Mouse (Mus musculus): ENCODE measurements around the gene Dnah8. TPM values are rescaled to one million over a fixed set of nuclear protein-coding genes. Genes with fewer than 3 reads are reported as not detected.

Gene Dnah8
- polyA plus RNA-seq, 1 experiment from 2014 or later = 2.0 TPM

DNA sequence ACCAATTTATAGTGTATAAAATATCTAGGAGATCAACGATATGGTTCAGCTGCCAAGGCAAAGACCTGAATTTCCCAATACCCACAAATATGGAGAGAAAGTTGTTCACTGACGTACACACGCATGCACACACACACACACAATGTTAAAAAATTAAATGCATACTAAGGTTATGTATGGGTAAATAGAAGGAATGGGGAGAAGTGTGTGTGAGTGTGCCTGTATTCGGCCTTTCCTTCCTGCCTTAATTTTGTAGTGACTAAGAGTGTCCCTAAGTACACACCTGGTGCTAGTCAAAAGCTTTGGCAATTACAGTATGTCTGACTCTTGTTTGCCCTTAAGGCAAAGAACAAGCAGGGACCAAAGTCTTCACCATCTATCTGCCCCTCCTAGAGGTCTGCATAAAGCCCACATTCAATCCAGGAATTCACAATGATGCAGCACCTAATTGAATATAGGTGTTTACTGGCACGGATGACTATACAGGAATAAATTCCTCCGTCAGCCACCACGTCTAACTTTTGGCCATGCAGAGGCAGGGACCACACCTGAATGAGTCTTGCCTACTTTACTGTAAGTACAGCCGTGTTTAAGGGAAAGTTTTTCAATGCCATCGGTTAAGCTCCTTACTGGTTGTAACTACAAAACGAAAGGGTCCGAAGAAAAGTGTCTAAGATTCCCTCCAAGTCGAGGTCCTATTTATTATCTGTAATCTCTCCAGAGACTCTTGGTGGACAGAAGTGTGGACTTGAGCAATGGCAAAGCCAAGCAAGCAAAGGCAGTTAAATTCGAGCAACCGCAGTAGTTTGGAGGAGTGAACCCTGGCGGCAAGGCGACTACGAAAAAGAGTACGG lies 12.7 kb upstream of the Dnah8 start:
- 21% methylated on average over 18 of the region's 18 CpGs for WGBS
- Histone ChIP-seq H3K4me2 (replicated peaks; ENCODE audit: low read depth, low read length) (peak overlapping the region; percentile 46), H3K9me3 (ENCODE audit: control insufficient read depth, low read depth, low read length) (no peaks in the 10 kb centered on the region), H3K27ac (ENCODE audit: low read length) (peak overlapping the region; percentile 77), H3K27me3 (ENCODE audit: control insufficient read depth, insufficient read depth, low read length) (no peaks in the 10 kb centered on the region), H3K4me1 (ENCODE audit: control insufficient read depth, insufficient read depth, low read length) (peaks cover 5% of the 10 kb centered on the region), H3K36me3 (ENCODE audit: control insufficient read depth, insufficient read depth, low read length) (0 out of 2 replicates have a peak, but pooled peaks cover 4% of the 10 kb centered on the region), H3K4me3 (ENCODE audit: low read depth, low read length) (peak overlapping the region; percentile 66), H3K9ac (replicated peaks; ENCODE audit: low read depth, low read length) (peak overlapping the region; percentile 77)
- ATAC-seq (ENCODE audit: insufficient number of reproducible peaks, insufficient read depth, low FRiP score, low read depth) = no peak

DNA sequence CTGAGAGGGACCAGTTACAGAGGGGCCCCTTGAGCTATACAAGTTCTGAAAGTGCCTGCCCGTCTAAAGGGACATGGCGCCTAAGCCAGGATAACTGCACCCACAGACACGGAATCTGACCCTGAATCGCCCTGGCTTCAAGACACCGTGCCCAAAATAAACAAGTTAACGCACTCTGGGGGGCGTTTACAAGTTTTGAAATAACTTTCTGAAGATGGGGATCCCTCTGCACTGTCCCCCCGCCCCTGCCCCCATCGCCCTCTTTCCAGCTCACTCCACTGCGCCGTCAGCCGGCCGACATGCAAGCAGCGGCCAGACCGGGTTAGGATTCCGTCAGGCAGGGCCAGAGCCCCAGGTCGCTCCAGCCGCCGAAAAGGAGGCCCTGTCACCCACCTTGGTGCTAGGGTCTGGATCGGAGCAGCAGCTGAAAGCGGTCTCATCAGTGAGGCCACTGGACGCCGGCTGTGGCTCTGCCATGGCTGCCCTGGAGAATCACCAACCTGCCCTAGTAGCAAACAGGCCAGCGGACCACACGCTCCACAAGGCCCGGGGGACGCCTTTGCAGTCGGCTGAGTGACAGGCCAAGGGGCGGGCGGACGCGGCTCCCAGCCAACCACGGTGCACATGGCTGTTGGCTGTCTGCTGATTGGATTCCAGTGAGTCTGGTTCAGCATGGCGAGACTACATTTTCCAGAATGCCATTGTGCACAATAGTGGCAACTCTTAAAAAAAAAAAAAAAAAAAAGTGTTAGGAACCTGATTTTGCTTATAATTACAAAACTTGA lies 11.9 kb upstream of the Dnah8 start:
- Histone ChIP-seq H3K27me3 (ENCODE audit: control insufficient read depth, insufficient read depth, low read length) (no peaks in the 10 kb centered on the region), H3K4me3 (ENCODE audit: low read depth, low read length) (peak overlapping the region; percentile 66), H3K4me2 (replicated peaks; ENCODE audit: low read depth, low read length) (peak overlapping the region; percentile 46), H3K4me1 (ENCODE audit: control insufficient read depth, insufficient read depth, low read length) (peaks cover 5% of the 10 kb centered on the region), H3K9me3 (ENCODE audit: control insufficient read depth, low read depth, low read length) (no peaks in the 10 kb centered on the region), H3K27ac (ENCODE audit: low read length) (peak overlapping the region; percentile 77), H3K9ac (replicated peaks; ENCODE audit: low read depth, low read length) (peak overlapping the region; percentile 77), H3K36me3 (ENCODE audit: control insufficient read depth, insufficient read depth, low read length) (0 out of 2 replicates have a peak, but pooled peaks cover 2% of the 10 kb centered on the region)
- WGBS = under 1% methylated on average over 34 of the region's 34 CpGs
- ATAC-seq (ENCODE audit: insufficient number of reproducible peaks, insufficient read depth, low FRiP score, low read depth) = peak; percentile 100

DNA sequence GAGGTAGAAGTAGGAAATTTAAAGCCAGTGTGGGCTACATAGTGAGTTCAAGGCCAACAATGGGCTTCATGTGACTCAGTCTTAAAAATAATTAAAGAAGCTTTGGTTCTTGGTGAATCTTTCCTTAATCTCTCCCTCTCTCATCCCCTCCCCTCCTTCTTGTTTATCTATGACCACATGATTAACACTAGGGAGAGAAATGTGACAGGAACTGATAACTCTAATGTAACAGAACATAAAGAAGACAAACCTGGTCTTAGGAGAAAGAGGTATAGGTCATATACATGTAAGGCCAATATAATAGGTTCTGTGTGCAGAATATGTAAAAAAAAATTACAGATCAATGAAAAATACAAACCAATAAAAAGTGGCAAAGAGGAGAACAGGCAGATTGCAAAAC lies 10.8 kb upstream of the Dnah8 start:
- Histone ChIP-seq H3K27ac (ENCODE audit: low read length) (no peak overlapping the region), H3K9me3 (ENCODE audit: control insufficient read depth, low read depth, low read length) (no peaks in the 10 kb centered on the region), H3K9ac (replicated peaks; ENCODE audit: low read depth, low read length) (no peak overlapping the region), H3K4me1 (ENCODE audit: control insufficient read depth, insufficient read depth, low read length) (peaks cover 5% of the 10 kb centered on the region), H3K36me3 (ENCODE audit: control insufficient read depth, insufficient read depth, low read length) (no peaks in the 10 kb centered on the region), H3K4me3 (ENCODE audit: low read depth, low read length) (no peak overlapping the region), H3K27me3 (ENCODE audit: control insufficient read depth, insufficient read depth, low read length) (no peaks in the 10 kb centered on the region), H3K4me2 (replicated peaks; ENCODE audit: low read depth, low read length) (no peak overlapping the region)
- no peak for ATAC-seq (ENCODE audit: insufficient number of reproducible peaks, insufficient read depth, low FRiP score, low read depth)

DNA sequence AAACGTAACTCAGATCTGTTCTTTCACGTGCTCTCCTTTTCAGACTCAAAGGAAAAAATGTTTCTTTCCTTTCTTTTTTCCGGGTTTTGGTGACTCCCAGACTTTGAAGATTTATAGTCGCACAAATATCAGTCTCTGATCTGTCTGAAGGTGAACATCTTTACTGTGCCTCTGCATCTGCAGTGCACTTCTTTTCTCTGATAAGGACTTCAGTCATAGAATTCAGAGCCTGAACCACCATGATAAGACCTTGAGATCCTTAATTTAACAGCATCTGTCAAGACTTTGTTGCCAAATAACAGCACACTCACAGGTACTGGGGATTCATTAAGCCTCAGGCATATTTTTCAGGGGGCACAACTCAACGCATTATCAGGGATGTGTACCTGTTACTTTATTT lies 8.0 kb upstream of the Dnah8 start:
- ATAC-seq (ENCODE audit: insufficient number of reproducible peaks, insufficient read depth, low FRiP score, low read depth) = no peak
- H3K36me3 ChIP-seq (ENCODE audit: control insufficient read depth, insufficient read depth, low read length) = no peaks in the 10 kb centered on the region
- H3K9ac ChIP-seq (replicated peaks; ENCODE audit: low read depth, low read length) = no peak overlapping the region
- H3K4me2 ChIP-seq (replicated peaks; ENCODE audit: low read depth, low read length) = no peak overlapping the region
- no peak overlapping the region for H3K27ac ChIP-seq (ENCODE audit: low read length)
- 89% methylated on average over 5 of the region's 5 CpGs for WGBS
- H3K4me1 ChIP-seq (ENCODE audit: control insufficient read depth, insufficient read depth, low read length) = peaks cover 3% of the 10 kb centered on the region
- no peaks in the 10 kb centered on the region for H3K9me3 ChIP-seq (ENCODE audit: control insufficient read depth, low read depth, low read length)
- H3K27me3 ChIP-seq (ENCODE audit: control insufficient read depth, insufficient read depth, low read length) = no peaks in the 10 kb centered on the region
- H3K4me3 ChIP-seq (ENCODE audit: low read depth, low read length) = no peak overlapping the region

DNA sequence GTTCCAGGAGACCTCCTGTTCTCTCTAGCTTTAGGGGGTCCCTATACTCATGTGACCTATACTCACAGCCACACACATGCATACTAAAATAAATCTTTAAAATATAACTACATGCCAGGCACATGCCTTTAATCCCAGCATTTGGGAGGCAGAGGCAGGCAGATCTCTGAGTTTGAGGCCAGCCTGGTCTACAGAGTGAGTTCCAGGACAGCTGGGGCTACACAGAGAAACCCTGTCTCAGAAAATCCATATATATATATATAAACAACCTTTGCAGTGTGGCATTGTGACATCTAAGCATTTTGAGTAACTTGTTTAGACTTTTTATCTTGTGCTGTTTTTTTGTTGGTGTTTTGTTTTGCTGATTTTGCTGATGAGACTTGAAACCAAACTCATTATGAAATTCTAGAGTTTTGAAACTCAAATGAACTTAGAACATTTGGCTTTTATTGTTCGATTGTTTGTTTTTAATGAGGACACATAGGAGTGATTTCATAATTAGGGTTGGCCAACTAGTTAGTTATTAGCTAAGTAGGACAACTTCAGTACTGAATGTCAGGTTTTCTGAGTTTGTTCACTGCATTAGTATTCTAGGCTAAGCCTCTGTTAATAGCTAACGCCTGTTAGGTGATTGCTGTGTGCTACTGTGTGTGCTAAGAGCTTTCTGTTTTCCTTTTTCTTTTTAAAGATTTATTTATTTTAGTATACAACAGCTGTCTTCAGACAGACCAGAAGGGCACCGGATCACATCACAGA lies 5.8 kb upstream of the Dnah8 start:
- ATAC-seq (ENCODE audit: insufficient number of reproducible peaks, insufficient read depth, low FRiP score, low read depth) = no peak
- no peaks in the 10 kb centered on the region for H3K4me1 ChIP-seq (ENCODE audit: control insufficient read depth, insufficient read depth, low read length)
- H3K36me3 ChIP-seq (ENCODE audit: control insufficient read depth, insufficient read depth, low read length) = no peaks in the 10 kb centered on the region
- WGBS = 66% methylated on average over 3 of the region's 3 CpGs
- H3K4me2 ChIP-seq (replicated peaks; ENCODE audit: low read depth, low read length) = no peak overlapping the region
- H3K9ac ChIP-seq (replicated peaks; ENCODE audit: low read depth, low read length) = no peak overlapping the region
- H3K9me3 ChIP-seq (ENCODE audit: control insufficient read depth, low read depth, low read length) = no peaks in the 10 kb centered on the region
- no peak overlapping the region for H3K27ac ChIP-seq (ENCODE audit: low read length)
- H3K4me3 ChIP-seq (ENCODE audit: low read depth, low read length) = no peak overlapping the region
- H3K27me3 ChIP-seq (ENCODE audit: control insufficient read depth, insufficient read depth, low read length) = no peaks in the 10 kb centered on the region

DNA sequence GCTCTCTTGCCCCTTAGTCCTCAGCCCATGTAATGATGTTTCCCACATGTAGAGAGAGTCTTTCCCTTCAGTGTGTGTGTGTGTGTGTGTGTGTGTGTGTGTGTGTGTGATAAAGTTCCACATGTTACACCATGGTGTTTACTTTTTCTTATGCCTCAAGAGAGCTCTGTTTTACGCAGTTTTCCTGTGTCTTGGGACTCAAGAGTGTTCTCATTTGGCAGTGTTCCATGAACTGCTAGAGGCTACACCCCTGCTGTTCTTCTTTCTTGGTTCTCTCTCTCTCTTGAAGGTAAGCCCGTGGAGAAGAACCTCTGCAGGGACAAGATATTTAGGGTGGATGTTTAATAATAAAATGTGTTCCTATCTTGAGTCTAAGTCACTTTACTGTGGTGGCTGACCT lies 5.0 kb upstream of the Dnah8 start:
- Histone ChIP-seq H3K27me3 (ENCODE audit: control insufficient read depth, insufficient read depth, low read length) (no peaks in the 10 kb centered on the region), H3K9ac (replicated peaks; ENCODE audit: low read depth, low read length) (no peak overlapping the region), H3K4me3 (ENCODE audit: low read depth, low read length) (no peak overlapping the region), H3K4me1 (ENCODE audit: control insufficient read depth, insufficient read depth, low read length) (no peaks in the 10 kb centered on the region), H3K4me2 (replicated peaks; ENCODE audit: low read depth, low read length) (no peak overlapping the region), H3K9me3 (ENCODE audit: control insufficient read depth, low read depth, low read length) (no peaks in the 10 kb centered on the region), H3K36me3 (ENCODE audit: control insufficient read depth, insufficient read depth, low read length) (no peaks in the 10 kb centered on the region), H3K27ac (ENCODE audit: low read length) (no peak overlapping the region)
- 40% methylated on average over 2 of the region's 2 CpGs for WGBS
- no peak for ATAC-seq (ENCODE audit: insufficient number of reproducible peaks, insufficient read depth, low FRiP score, low read depth)

DNA sequence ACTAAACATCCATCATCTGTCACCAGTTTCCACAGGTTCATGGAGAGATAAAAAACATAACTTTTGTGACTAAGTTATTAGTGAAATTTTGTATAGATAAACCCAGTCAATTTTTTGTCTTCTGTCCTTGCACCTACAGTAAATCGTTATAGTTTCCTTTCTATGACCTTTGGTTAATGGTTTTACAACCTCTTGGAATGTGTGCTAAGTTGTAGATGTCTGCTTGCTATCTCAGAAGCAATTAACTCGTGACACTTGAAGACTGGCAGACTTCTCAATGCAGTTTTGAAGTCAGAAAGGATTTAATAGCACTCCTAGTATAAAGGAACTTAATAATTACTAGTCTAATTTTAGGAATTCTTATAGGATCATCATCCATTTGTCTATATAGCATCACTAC lies 3.6 kb upstream of the Dnah8 start:
- ATAC-seq (ENCODE audit: insufficient number of reproducible peaks, insufficient read depth, low FRiP score, low read depth) = no peak
- Histone ChIP-seq H3K27ac (ENCODE audit: low read length) (no peak overlapping the region), H3K4me2 (replicated peaks; ENCODE audit: low read depth, low read length) (no peak overlapping the region), H3K9ac (replicated peaks; ENCODE audit: low read depth, low read length) (no peak overlapping the region), H3K4me3 (ENCODE audit: low read depth, low read length) (no peak overlapping the region), H3K27me3 (ENCODE audit: control insufficient read depth, insufficient read depth, low read length) (no peaks in the 10 kb centered on the region), H3K36me3 (ENCODE audit: control insufficient read depth, insufficient read depth, low read length) (no peaks in the 10 kb centered on the region), H3K9me3 (ENCODE audit: control insufficient read depth, low read depth, low read length) (no peaks in the 10 kb centered on the region), H3K4me1 (ENCODE audit: control insufficient read depth, insufficient read depth, low read length) (no peaks in the 10 kb centered on the region)
- WGBS = 31% methylated on average over 2 of the region's 2 CpGs

DNA sequence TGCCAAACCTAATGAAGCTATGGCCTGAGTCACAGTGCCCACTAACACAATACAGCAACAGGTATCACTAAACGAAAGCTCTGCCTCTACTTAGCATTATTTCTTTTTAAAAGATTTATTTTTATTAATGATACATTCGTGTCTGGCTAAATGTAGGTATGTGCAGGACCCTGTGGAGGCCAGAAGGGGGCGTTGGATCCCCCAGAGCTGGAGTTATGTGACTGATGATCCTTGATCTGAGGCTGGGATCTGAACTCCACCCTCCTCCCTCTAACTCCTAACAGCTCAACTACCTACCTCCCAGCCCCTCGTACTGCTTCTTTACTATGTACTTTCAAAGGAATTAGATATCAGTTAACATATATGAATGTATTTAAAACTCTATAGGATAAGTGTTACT lies 2.7 kb upstream of the Dnah8 start:
- Histone ChIP-seq H3K9me3 (ENCODE audit: control insufficient read depth, low read depth, low read length) (no peaks in the 10 kb centered on the region), H3K36me3 (ENCODE audit: control insufficient read depth, insufficient read depth, low read length) (no peaks in the 10 kb centered on the region), H3K4me3 (ENCODE audit: low read depth, low read length) (no peak overlapping the region), H3K27ac (ENCODE audit: low read length) (no peak overlapping the region), H3K4me2 (replicated peaks; ENCODE audit: low read depth, low read length) (no peak overlapping the region), H3K27me3 (ENCODE audit: control insufficient read depth, insufficient read depth, low read length) (no peaks in the 10 kb centered on the region), H3K9ac (replicated peaks; ENCODE audit: low read depth, low read length) (no peak overlapping the region), H3K4me1 (ENCODE audit: control insufficient read depth, insufficient read depth, low read length) (no peaks in the 10 kb centered on the region)
- 77% methylated on average over 4 of the region's 4 CpGs for WGBS
- no peak for ATAC-seq (ENCODE audit: insufficient number of reproducible peaks, insufficient read depth, low FRiP score, low read depth)
